Mouse (Mus musculus) CD8-positive naive resting alpha-beta T cell, adult 2 months (primary cell): ENCODE results near the gene Cdca5.
"Not testable (repeated sequence)": the region's sequence is repeated elsewhere in the genome, so short reads cannot be mapped to it uniquely, and the experiment has no call there.

Experiments used
- DNase-seq, 2 experiments: peaks; one replicate each; pipeline ENCODE4 v3.0.0; 2022; ENCODE audit warnings: low read depth in 2 of 2, low spot score in 2 of 2

Cdca5 gene

GRCm38 (mm10) chr19:6084478-6085248 lies at the start of gene Cdca5, which contains the start of gene Zfpl1:
Cdca5 (plus strand) TSS chr19:6084983.
Zfpl1 (minus strand) TSS chr19:6084956.
- DNase-seq, result peak; percentile 94 to 95

- no peak for DNase-seq
Measured at GRCm38 (mm10) chr19:6035966-6036585, 48.7 kb upstream of the Cdca5 start.

DNA sequence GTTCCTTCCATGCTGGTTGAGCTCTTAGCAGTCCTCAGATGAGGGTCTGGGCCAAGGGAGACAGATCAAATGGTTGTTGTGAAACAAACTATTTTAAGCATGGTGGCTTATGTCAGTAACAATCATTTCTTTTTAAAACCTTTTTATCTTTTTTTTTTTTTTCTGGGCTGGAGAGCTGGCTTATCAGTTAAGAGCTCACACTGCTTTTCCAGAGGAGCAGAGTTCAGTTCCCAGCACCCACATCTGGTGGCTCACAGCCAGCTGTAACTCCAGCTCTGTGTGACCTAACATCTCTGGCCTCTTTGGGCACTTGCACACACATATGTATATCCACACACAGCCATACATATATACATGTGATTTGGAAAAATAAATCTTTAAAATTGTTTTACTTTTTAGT lies 47.1 kb upstream of the Cdca5 start:
- DNase-seq, result no peak

DNA sequence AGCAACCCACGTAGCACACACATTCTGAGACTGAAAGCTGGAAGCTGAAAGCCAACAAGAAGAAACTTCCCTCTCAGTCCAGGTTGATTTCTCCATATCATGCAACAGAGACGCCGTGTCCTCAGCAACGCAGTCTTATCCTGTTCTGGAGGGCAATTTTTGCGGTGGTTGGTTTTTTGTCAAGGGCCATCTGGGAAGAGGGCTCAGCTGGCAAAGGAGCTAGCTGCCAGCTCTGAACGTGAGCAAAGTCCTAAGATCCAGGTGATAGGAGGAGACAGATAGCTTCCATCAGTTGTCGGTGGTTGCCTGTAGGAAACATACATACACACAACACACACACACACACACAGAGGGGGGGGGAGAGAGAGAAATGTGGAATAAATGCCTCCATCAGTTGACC lies 46.5 kb upstream of the Cdca5 start:
- DNase-seq, result no peak

DNA sequence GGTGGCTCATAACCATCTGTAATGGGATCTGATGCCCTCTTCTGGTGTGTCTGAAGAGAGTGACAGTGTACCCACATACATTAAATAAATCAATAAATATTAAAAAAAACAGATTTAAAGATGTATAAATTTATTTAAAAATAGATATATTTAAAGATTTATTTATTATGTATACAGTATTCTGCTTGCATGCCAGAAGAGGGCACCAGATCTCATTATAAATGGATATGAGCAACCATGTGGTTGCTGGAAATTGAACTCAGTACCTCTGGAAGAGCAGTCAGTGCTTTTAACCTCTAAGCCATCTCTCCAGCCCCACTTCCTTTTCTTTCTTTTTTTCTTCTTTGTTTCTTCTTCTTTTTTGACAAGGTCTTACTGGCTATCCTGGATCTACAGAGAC lies 44.8 kb upstream of the Cdca5 start:
- DNase-seq, result no peak

DNA sequence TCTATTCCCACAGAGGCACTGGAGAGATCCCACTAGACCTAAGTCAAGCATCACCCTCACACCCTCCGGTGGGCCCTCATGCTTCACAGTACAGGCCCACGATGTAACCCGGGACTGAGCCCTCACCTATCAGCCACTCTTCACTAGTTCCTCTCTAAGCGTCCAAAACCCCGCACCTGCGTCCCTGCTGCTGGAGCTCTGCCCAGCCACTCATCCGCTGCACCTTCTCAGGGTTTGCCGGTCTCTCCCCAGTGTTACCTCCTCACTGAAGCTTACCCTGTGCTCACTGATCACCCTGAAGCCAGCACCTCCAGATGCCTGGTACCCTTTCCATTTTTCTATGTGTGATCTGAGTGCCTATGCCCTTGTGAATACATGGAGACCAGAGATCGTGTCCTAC lies 42.5 kb upstream of the Cdca5 start:
- DNase-seq, result no peak

DNA sequence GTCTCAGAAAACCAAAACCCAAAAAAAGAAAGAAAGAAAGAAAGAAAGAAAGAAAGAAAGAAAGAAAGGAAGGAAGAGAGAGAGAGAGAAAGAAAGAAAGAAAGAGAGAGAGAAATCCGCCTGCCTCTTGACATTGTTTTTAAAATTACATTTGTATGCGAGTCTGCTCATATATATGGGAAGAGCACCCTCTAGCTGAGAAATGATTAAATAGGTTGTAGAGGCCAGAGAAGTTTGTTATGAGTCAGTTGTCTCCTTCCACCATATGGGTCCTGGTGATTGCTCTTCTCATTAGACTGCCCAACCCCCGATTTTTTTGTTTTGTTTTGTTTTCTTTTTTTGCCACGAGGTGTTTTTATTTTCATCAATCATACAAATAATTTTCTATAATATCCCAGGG lies 40.7 kb upstream of the Cdca5 start:
- DNase-seq, result not testable (repeated sequence)

- no peak for DNase-seq
Measured at GRCm38 (mm10) chr19:6045366-6046293, 39.2 kb upstream of the Cdca5 start.

DNA sequence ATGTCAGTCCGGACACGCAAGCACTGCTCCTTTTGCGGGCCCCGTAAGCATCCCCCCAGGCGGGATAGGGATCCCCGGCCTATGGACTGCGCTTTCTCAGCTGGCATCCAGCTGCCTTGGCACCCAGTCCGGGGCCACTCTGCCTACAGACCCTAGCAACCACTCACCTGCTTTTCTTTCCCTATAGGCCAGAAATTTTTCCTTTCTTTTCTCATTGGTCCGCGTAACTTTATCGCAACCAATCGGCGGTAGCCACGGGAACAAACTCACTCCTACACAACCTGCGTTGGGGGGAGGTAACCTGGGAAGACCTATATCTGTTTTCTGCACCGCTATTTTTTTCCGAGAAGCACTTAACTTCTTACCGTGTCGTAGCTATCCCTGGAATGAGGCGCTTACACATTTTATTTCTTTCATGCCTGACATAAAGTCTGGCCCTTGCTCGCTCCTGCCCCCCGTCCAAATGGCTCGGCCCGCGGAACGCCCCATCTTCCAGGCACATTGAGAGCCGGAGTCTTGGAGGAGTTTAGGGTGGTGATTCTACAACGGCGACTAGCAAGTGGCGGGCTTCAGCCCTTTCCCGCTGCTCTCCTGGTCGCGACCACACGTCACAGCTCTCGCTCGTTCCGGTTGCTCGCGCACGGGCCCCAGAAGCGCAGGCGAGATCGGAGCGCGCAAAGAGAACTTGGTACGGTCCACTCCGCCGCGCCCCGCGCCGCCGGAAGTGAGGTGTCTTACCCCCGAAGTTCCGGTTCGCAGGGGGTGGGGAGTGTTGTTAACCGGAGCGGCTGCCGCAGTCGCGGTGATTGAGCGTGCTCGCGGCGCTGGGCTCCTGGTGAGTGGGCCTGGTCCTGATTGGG lies 38.3 kb upstream of the Cdca5 start, which contains the start of gene Syvn1:
Syvn1 (plus strand) TSS at position 283 of the 860 bp plus-strand sequence.
- peak; percentile 80 to 88 for DNase-seq

GRCm38 (mm10) chr19:6047154-6047898 lies 37.5 kb upstream of the Cdca5 start:
- DNase-seq, result no peak

GRCm38 (mm10) chr19:6047899-6048166 lies 37.0 kb upstream of the Cdca5 start:
- no peak for DNase-seq

- DNase-seq, result no peak
Measured at GRCm38 (mm10) chr19:6048681-6049410, 35.9 kb upstream of the Cdca5 start.

- DNase-seq, result no peak
Measured at GRCm38 (mm10) chr19:6052516-6052915, 32.3 kb upstream of the Cdca5 start.

DNA sequence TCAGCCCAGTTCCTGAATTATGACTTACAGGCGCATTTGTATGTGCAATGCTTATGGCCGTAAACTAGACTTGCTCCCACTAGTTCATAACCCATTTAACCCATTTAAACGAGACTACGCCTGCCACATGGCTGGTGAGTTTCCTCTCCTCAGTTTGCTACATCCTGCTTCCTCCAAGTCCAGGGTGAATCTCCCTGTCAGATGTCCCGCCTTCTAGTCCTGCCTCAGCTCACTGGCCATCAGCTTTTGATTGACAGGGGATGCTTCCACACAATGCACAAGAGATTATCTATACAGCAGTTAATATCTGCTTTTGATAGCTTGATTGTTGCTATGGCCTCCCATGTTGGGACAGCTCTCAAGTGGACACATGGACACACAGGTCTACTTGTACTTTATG lies 30.5 kb upstream of the Cdca5 start:
- no peak for DNase-seq

DNA sequence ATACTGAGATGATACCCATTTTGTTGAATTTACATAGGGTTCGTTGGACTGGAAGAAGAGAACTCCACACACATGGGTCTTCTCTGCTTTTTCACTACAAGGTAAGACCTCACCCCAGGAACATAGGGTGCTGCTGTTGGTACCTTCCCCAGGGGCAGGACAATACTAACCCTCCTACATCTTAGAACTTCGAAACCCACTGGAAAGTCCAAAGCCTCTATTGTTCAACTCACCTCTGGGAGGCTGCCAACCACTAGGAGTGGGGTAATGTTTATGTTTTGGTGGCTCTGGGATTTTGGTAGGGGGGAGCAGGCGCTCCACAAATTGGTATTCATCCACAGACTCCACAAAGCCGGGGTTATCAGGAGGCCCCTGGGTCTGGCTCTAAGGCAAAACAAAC lies 28.1 kb upstream of the Cdca5 start:
- no peak for DNase-seq

DNA sequence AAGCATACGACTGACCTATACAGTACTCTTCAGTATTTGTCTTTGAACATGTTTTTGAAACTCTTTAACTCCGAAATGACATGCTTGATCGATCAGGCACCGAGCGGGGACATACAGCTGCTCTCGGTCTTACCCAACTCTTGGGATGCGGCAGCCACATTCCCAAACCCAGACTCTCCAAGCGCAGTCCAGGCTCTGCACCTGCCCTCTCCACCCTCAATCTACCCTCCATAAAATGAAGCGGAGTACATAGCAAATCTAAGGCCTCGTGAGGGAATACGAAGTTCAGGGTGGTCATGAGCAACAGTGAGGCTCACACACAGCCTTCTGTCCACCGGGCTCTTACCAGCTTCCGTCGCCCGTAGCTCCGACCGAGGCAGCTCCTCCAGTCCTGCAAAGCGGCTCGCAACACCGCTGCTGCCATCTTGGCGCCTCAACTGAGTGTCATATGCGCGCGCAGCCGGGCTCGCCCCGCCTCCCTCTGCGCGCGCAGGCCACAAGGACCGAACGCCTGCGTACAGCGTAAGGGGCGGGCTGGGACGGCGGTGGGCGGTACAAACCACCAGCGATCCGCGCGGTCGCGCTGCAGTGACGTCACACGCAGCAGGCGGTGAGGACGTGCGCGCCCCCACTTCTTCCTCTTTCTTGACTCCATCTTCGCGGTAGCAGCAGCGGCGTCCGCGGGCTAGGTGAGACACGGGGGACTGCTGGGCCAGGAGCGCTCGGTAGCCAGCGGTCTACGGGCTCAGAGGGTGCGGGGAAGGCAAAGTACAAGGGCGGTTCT lies 27.3 kb upstream of the Cdca5 start, which contains the start of the genes Mrpl49 and Fau:
Mrpl49 (minus strand) TSS at position 473 of the 784 bp plus-strand sequence.
Fau (plus strand) TSS at position 532 of the 784 bp plus-strand sequence.
- DNase-seq, result peak; percentile 98 to 99

DNA sequence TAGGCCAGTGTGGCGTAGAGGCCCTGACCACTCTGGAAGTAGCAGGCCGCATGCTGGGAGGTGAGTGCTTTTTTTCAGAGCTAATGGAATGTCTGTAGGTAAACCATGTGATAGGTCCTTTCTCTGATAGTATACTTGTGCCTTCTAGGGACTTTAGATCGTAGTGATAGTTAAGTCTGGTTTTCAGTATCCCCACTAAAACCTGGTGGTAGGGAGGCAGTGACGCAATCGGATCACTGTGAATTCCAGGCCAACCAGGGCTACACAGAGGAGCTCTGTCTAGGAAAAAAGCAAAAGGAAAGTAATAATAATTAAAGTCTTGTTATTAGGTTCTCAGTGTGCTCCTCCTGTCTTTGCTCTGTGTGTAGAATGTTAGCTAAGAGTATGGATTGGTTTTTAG lies 26.3 kb upstream of the Cdca5 start:
- no peak for DNase-seq

GRCm38 (mm10) chr19:6058966-6059365 lies 25.8 kb upstream of the Cdca5 start:
- DNase-seq, result no peak
